Mouse (Mus musculus): ENCODE results near the gene Dlgap1.

Dlgap1 gene

GRCm38 (mm10) chr17:70728719-70729281, 759.9 kb downstream of the Dlgap1 start:
- no peak for DNase-seq (ENCODE audit: low spot score in 2 of 2)

GRCm38 (mm10) chr17:70734728-70735127, 765.9 kb downstream of the Dlgap1 start:
- DNase-seq (ENCODE audit: low spot score in 2 of 2) = no peak

GRCm38 (mm10) chr17:70735396-70735795, 766.5 kb downstream of the Dlgap1 start:
- no peak for DNase-seq (ENCODE audit: low spot score in 2 of 2)

- DNase-seq (ENCODE audit: low spot score in 2 of 2) = no peak
Observed at GRCm38 (mm10) chr17:70737424-70737823, 768.6 kb downstream of the Dlgap1 start.

GRCm38 (mm10) chr17:70738168-70738854, 769.4 kb downstream of the Dlgap1 start:
- peak; percentile 39 to 74 for DNase-seq (ENCODE audit: low spot score in 2 of 2)

- DNase-seq (ENCODE audit: low spot score in 2 of 2) = no peak
Observed at GRCm38 (mm10) chr17:70739346-70739745, 770.5 kb downstream of the Dlgap1 start.

- no peak for DNase-seq (ENCODE audit: low spot score in 2 of 2)
Observed at GRCm38 (mm10) chr17:70741696-70742095, 772.8 kb downstream of the Dlgap1 start.

GRCm38 (mm10) chr17:70744570-70745153, 775.8 kb downstream of the Dlgap1 start:
- DNase-seq (ENCODE audit: low spot score in 2 of 2) = no peak

GRCm38 (mm10) chr17:70745385-70745784, 776.5 kb downstream of the Dlgap1 start:
- DNase-seq (ENCODE audit: low spot score in 2 of 2) = no peak

- no peak for DNase-seq (ENCODE audit: low spot score in 2 of 2)
Observed at GRCm38 (mm10) chr17:70746379-70747079, 777.7 kb downstream of the Dlgap1 start.

GRCm38 (mm10) chr17:70747731-70748475, 779.0 kb downstream of the Dlgap1 start:
- DNase-seq (ENCODE audit: low spot score in 2 of 2) = no peak

- no peak for DNase-seq (ENCODE audit: low spot score in 2 of 2)
Observed at GRCm38 (mm10) chr17:70748476-70748830, 779.6 kb downstream of the Dlgap1 start.

GRCm38 (mm10) chr17:70748964-70749650, 780.2 kb downstream of the Dlgap1 start:
- no peak for DNase-seq (ENCODE audit: low spot score in 2 of 2)

- DNase-seq (ENCODE audit: low spot score in 2 of 2) = no peak
Observed at GRCm38 (mm10) chr17:70750236-70751160, 781.6 kb downstream of the Dlgap1 start.

GRCm38 (mm10) chr17:70751161-70751651, 782.3 kb downstream of the Dlgap1 start:
- no peak for DNase-seq (ENCODE audit: low spot score in 2 of 2)

GRCm38 (mm10) chr17:70751676-70752075, 782.8 kb downstream of the Dlgap1 start:
- DNase-seq (ENCODE audit: low spot score in 2 of 2) = no peak

- no peak for DNase-seq (ENCODE audit: low spot score in 2 of 2)
Observed at GRCm38 (mm10) chr17:70753444-70754032, 784.7 kb downstream of the Dlgap1 start.

- no peak for DNase-seq (ENCODE audit: low spot score in 2 of 2)
Observed at GRCm38 (mm10) chr17:70754041-70754440, 785.2 kb downstream of the Dlgap1 start.

- no peak for DNase-seq (ENCODE audit: low spot score in 2 of 2)
Observed at GRCm38 (mm10) chr17:70754638-70755037, 785.8 kb downstream of the Dlgap1 start.
